Mouse (Mus musculus) midbrain, embryonic 16.5 days (tissue): ENCODE results near the gene Swt1. TPM values are rescaled to one million over a fixed set of nuclear protein-coding genes. Genes with fewer than 3 reads are reported as not detected.

Experiments
- microRNA-seq: library from miRNA; unstranded; fragments of <30 nt; microRNA quantifications from one replicate; pipeline ENCODE4, GENCODE M21; 2017
- polyA plus RNA-seq: library from polyadenylated mRNA; unstranded; fragments of >200 nt; fragmentation: Nextera tagmentation; extraction: Ambion mirVana; gene quantifications from 2 replicates; pipeline ENCODE4 v1.2.1, GENCODE M21; 2015

Gene Swt1
- polyA plus RNA-seq, 1 experiment from 2014 or later, result 12.9 TPM

Small RNA genes within 50 kb of the gene (microRNA-seq; reads per million reads assigned to microRNA genes)
- gene Mir7682, result 1.9 reads per million, percentile 5 among the genes with 10 or more reads in this experiment

Other genes starting within 250 kb of the Swt1 start
- gene Gm47985, start 245.9 kb downstream of the Swt1 start, polyA plus RNA-seq, result not detected in 2 replicates
- not detected in 2 replicates for gene Gm8947, start 236.1 kb downstream of the Swt1 start, polyA plus RNA-seq
- not detected in 2 replicates for gene Gm47995, start 230.0 kb downstream of the Swt1 start, polyA plus RNA-seq
- gene 3110040M04Rik, start 224.3 kb downstream of the Swt1 start, polyA plus RNA-seq, result not detected in 2 replicates
- gene Gm47996, start 218.3 kb downstream of the Swt1 start, polyA plus RNA-seq, result not detected in 2 replicates
- gene Ivns1abp, start 84.0 kb downstream of the Swt1 start, polyA plus RNA-seq, result 260 and 271 TPM in 2 replicates
- gene Trmt1l, start 87 bp upstream of the Swt1 start, polyA plus RNA-seq, result 43.8 and 45.7 TPM in 2 replicates
- gene Rnf2, start 72.5 kb upstream of the Swt1 start, polyA plus RNA-seq, result 106 and 118 TPM in 2 replicates
- gene Fam129a, start 142.7 kb upstream of the Swt1 start, polyA plus RNA-seq, result 0.70 and 1.0 TPM in 2 replicates